Mouse (Mus musculus): ENCODE data around the gene Dok1.

The Dok1 gene

GRCm38 (mm10) chr6:83044742-83045141 lies 11.5 kb upstream of the Dok1 start:
- DNase-seq, result peak in 1 of 2 experiments; percentile 19

DNA sequence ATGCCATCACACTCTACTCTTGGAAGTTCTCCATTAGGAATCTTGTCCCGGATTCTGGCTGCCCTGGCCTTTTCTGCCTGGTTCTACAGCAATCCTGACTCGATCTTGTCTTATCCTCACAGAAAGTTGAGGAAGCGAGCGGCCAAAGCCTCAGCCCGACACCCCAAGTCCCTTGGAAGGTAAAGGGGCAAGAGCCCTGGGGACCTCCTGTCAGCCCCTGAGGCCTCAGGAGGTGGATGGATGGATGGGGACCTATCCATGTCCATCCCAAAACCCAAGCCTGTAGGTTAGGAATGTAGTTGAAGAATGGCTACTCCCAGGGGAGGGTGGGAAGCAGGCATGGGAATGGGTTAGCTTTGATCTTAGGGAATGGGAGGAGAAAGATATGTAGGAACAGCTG lies 10.7 kb upstream of the Dok1 start:
- no peak for DNase-seq

- DNase-seq, result peak in 1 of 2 experiments; percentile 22
Observed at GRCm38 (mm10) chr6:83043561-83043960, 10.3 kb upstream of the Dok1 start.

- DNase-seq, result no peak
Observed at GRCm38 (mm10) chr6:83040601-83041000, 7.3 kb upstream of the Dok1 start.

GRCm38 (mm10) chr6:83038496-83039012 lies 5.3 kb upstream of the Dok1 start:
- peak; percentile 92 to 95 for DNase-seq

- DNase-seq, result peak in 1 of 2 experiments; percentile 44
Observed at GRCm38 (mm10) chr6:83037188-83037587, 3.9 kb upstream of the Dok1 start.

DNA sequence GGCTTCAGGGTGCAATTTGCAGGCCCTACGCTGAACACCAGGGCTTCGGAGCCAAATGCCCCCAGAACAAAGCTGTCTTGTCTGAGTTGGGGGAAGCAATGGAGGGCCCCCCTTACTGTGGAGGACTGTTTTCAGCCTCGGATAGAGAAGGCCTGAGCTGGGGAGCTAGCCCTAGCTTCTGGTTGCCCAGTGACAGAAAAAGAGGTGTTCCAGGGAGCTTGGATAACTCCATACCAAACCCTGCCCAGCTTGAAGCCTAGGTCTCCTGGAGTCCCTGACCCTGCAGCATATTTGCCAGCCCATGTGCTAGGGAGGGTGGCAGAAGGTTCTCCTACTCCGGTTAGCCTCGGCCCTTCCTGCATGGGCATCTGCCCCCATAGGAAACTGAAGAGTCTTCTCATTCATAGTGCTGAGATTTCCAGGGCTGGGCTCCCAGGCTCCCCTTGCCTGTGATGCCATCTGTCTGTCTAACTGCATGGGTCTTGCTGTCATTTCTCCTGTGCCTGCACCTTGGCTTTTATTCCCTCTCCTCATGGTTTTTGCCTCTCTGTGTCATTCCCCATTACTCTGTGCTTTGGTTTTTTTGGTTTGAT lies 1.3 kb upstream of the Dok1 start:
- no peak for DNase-seq

DNA sequence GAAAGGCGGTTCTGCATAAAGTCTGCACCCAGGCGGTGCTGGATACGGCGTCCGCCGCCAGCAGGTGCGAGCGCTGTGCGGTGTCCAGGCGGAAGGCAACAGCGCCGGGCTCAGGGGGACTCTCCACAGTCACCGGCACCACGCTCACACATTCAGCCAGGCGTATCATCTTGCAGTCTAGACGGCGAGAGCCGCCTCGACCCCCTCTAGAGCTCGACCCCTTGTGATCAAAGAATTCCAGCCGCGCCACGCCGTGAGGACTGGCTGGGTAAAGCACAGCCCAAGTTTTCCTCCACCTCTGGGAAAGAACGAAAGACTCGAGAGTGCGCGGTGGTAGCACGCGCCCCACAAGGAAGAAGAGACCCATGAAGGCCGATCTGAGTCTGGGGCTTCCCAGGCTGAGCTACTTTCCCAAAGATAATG lies 491 bp downstream of the Dok1 start:
- peak; percentile 69 to 70 for DNase-seq

GRCm38 (mm10) chr6:83031921-83032590 lies 1.2 kb downstream of the Dok1 start:
- DNase-seq, result no peak

GRCm38 (mm10) chr6:83031111-83031510 lies 2.2 kb downstream of the Dok1 start:
- no peak for DNase-seq

- no peak for DNase-seq
Observed at GRCm38 (mm10) chr6:83029777-83030176, 3.5 kb downstream of the Dok1 start.

- peak in 1 of 2 experiments; percentile 46 for DNase-seq
Observed at GRCm38 (mm10) chr6:83027706-83028105, 5.6 kb downstream of the Dok1 start.

DNA sequence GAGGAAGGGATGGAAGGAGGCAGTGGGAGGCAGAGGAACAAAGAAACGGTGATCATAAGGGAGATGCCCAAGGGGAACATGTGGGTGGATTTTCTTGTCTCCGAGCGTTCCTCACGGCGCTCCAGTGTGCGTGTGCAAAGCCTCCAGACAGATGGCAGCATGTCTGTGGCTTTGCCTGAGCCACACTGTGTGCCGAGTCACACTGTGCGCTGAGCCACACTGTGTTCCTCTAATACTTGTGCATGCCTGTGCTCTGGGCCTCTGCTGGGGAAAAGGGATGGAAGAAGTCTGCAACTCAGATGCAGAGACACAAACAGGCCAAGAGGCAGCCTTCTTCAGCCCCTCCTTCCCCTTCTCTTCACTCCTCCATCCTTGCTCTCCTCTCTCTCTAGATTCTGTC lies 6.0 kb downstream of the Dok1 start:
- DNase-seq, result no peak

DNA sequence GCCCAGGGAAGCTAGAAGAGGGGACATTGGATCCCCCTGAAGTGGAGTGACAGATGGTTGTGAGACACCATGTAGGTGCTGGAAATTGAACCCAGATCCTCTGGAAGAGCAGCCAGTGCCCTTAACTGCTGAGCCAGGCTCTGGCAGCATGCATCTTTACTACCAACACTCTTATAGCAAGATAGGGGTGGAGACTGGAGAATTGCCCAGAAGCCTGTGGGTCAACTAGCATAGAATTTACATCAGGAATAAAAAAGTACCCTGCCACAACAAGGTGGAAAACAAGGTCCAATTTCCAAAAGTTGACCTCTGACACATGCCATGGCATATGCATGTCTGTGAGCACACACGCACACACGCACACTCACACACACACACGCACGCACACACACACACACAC lies 8.1 kb downstream of the Dok1 start:
- DNase-seq, result no peak

DNA sequence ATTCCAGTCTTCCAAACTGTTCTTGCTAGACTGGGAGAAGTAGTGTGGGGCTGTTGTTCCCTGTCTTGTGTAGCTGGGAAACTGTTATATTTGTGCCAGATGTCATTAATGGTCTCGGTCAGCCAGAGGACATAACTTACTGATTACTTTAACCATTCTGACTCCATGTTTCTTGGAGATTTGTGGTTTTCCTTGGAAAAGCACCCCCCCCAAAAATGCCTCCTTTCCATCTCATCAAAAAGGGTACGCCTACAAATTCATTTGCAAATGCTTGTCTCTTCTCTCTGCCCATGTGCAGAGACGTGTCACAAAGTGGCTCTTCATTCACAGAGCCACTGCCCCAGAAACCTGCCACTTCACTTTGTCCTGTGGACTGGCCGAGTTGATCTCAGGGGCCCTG lies 8.8 kb downstream of the Dok1 start:
- no peak for DNase-seq

DNA sequence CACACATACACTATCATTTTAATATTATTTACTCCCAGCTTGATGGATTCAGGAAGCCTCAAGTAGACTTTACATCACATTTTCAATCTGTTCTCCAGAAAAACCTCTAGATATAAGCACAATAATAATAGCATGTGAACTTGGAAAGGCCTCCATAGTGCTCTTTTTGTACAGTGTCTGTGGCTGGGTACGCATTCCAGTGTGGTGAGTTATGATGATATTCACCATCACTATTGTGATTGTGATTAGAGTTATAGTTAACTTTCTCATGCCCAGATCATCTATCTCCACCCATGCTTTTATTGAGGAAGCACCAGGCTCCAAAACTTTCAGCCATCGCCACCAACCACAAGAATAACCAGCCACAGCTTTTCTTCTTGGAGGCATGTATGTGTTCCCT lies 9.5 kb downstream of the Dok1 start:
- DNase-seq, result no peak

GRCm38 (mm10) chr6:83023008-83023407 lies 10.3 kb downstream of the Dok1 start:
- DNase-seq, result no peak

DNA sequence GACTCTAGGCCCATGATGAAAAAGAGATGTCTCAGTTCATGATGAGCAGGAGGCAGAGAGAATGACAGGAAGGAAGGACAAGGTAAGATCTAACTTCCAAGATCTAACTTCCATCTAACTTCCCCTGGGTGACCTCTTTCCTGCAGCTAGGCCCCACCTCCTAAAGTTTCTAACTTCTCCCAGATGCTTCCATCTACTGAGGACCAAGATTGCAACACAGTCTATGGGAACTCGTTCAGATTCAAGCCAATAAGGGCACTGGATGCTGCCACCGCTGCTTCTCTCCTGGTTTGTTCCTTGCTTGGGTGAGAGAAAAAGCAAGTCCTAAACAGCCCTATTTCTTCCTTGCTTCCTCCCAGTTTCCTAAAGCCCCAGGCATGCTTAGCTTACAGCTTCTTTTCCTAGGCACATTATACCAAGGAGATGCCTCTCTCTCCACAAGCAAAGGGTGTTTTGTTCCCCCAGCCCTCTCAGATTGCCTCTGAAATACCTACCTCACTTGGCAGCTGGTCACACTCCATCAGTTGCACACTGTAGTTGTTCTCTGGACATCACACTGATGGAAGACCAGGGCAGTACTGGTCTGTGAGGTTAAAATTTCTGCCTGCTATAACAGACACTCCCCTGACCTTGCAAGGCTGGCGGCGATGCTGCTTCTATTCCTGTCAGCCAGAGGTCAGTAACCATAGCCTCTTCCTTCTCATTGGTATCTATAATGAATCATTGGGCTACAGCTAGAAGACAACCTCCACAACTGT lies 12.3 kb downstream of the Dok1 start:
- no peak for DNase-seq

GRCm38 (mm10) chr6:83020121-83020520 lies 13.2 kb downstream of the Dok1 start:
- no peak for DNase-seq

- no peak for DNase-seq
Observed at GRCm38 (mm10) chr6:83019044-83019443, 14.2 kb downstream of the Dok1 start.

GRCm38 (mm10) chr6:83017190-83017589 lies 16.1 kb downstream of the Dok1 start:
- peak; percentile 33 to 63 for DNase-seq

- no peak for DNase-seq
Observed at GRCm38 (mm10) chr6:83015749-83016148, 17.5 kb downstream of the Dok1 start.
